Mouse (Mus musculus) adipose tissue, adult 10 weeks (tissue): ENCODE results near the gene Cfl1. TPM values are rescaled to one million over a fixed set of nuclear protein-coding genes. Genes with fewer than 3 reads are reported as not detected.

Experiments
- polyA plus RNA-seq: library from polyadenylated mRNA; stranded (reverse); fragments of 350-450 nt; fragmentation: Illumina TruSeq; extraction: RNeasy Lipid Tissue Mini Kit (QIAGEN cat#74804); gene quantifications from one replicate; pipeline ENCODE4 v1.2.3, GENCODE M21; 2014; ENCODE audit warnings: low read depth, low replicate concordance

The Cfl1 gene
- polyA plus RNA-seq, result 533 TPM

GRCm38 (mm10) chr19:5490313-5490897 is at the start of gene Cfl1:
Cfl1 (plus strand) TSS chr19:5490455.

GRCm38 (mm10) chr19:5447515-5448353 is 42.5 kb upstream of the Cfl1 start, which contains the start of gene Fosl1:
Fosl1 (plus strand) TSS chr19:5447547.

DNA sequence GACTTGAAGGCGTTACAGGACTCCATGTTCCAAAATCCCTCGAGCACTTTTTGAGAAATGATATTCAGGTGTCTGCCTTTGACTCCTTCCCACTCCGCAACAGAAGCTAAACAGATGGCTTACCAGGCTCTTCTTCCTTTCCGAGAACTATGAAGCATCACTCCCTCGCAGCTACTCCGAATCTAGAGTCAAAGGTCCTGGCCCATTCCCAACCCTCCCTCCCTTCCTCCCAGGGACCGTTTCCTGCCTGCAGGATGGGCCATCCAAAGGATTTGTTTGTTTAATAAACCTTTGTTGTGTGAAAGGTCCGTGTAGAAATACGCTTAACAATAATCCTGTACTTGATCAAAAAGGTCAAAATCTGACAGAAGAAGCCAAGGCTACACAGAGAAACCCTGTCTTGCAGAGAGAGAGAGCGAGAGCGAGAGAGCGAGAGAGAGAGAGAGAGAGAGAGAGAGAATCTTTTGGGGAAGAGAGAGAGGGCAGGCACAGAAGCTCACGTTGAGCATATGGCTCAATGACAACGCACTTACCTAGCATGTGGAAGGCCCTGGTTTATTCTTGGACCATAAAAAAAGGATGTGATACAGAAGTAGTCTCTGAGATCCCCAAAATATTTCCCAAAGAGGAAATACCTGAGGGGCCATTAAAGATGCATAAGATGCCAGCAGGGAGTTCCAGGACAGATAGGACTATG is 32.4 kb upstream of the Cfl1 start, which contains the start of gene Ccdc85b:
Gene Ccdc85b (minus strand): TSS at position 149 of the 697 bp plus-strand sequence.

GRCm38 (mm10) chr19:5460465-5460911 is 29.8 kb upstream of the Cfl1 start, which contains the start of gene Fibp:
Fibp (plus strand) TSS chr19:5460615.

GRCm38 (mm10) chr19:5468374-5468773 is 21.9 kb upstream of the Cfl1 start, which contains the start of gene Ctsw:
Ctsw (minus strand) TSS chr19:5468507.

DNA sequence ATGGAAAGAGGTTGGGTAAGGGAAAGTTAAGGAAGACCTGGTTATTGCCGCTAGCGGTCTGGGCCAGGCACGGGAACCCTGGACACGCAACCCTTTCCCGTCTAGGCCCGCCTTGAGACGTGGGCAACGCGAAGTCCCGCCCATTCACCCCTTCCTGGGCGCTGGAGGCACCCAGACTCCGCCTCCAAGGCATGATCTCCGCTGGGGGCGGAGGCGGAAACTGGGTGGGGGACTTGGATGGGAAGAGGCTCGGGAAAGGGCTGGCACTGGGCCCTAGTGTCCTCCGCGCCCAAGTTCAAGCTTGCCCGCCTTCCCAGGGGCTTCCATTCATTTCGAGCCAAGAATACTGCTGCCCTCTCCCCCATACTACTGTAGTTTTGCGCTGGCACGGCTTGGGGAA is 16.5 kb upstream of the Cfl1 start, which contains the start of gene Efemp2:
Gene Efemp2 (plus strand): TSS at position 235 of the 400 bp plus-strand sequence.

GRCm38 (mm10) chr19:5487768-5488550 is 2.3 kb upstream of the Cfl1 start, which contains the start of gene Mus81:
Mus81 (minus strand) TSS chr19:5488402.

DNA sequence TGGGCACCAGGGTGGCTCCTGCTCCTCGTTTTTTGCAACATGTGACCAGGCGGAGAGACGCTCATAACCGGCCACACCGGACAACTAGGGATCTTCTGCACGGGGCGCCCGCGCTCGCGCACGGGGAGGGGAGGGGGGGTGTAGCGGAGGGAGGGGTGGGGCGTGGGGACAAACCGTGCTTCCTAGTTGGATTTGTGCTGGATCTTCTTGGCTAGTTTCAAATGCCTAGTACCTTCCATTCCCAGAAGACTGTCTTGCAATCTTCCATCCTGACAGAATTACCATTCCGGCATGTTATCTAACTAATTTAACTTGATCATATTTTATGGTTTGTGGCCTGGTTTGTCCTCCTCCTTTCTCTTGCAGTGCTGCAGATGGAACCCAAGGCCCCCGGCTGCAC is 13.4 kb downstream of the Cfl1 start, which contains the start of gene 1700020D05Rik:
Gene 1700020D05Rik (minus strand): TSS at position 101 of the 400 bp plus-strand sequence.

DNA sequence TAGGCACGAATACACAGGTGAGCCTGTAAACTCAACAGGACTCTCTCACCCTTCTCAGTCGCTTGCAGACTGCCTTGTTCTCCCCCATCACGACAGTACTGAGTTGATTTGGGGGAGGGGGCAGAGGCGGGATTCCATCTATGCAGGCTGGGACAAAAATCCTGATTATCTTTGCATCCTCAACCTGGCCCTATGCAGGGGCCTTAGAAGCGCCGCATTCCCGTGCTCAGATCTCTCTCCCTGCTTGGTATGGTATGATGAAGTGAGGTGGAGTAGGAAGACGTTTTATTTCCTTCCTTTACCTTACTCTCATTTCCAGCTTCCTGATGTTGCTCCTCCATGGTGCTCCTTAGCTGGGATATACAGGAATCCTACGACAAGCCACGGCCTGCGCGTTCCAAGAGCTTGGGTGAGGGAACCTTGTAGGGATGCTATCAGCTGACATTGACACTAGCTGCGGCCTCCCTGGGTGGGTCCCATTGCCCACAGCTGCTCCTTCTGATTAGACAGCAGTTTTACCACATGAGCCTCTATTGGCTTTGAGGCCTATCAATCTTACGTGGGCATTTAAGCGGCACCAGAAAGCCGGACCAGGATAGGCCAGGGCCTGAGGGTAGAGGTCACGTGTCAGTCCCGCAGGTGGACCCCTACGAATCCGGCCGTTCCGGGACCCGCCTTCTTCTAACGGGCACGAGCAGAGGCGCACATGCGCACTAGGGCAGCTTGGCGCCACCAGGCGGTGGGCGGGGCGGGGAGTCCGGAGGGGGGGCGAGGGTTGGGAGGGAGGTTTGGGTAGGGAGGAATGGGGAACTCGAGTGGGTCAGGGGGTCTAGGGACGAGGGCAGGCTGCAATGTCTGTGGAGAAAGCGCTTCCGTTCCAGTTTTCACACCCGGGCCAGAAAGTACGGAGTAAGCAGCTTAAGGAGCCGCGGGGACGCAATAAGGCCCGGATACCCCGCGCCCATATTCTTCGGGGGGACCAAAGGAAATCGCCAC is 20.1 kb downstream of the Cfl1 start, which contains the start of gene Snx32:
Gene Snx32 (minus strand): TSS at position 508 of the 996 bp plus-strand sequence.

Other genes with a start within 250 kb of the Cfl1 start
- 21.5 TPM for gene Pacs1, start 217.3 kb upstream of the Cfl1 start, polyA plus RNA-seq
- gene Sf3b2, start 195.0 kb upstream of the Cfl1 start, polyA plus RNA-seq, result 105 TPM
- 0.60 TPM for gene Gal3st3, start 192.1 kb upstream of the Cfl1 start, polyA plus RNA-seq
- 2.0 TPM for gene Catsper1, start 154.7 kb upstream of the Cfl1 start, polyA plus RNA-seq
- 11.8 TPM for gene Cst6, start 140.9 kb upstream of the Cfl1 start, polyA plus RNA-seq
- gene Eif1ad, start 123.7 kb upstream of the Cfl1 start, polyA plus RNA-seq, result 22.2 TPM
- 85.8 TPM for gene Banf1, start 123.3 kb upstream of the Cfl1 start, polyA plus RNA-seq
- gene Sart1, start 101.8 kb upstream of the Cfl1 start, polyA plus RNA-seq, result 49.0 TPM
- gene Tsga10ip, start 87.9 kb upstream of the Cfl1 start, polyA plus RNA-seq, result 4.2 TPM
- gene Drap1, start 65.5 kb upstream of the Cfl1 start, polyA plus RNA-seq, result 252 TPM
- 45.5 TPM for gene AI837181, start 65.3 kb upstream of the Cfl1 start, polyA plus RNA-seq
- gene Fosl1, start 42.9 kb upstream of the Cfl1 start, polyA plus RNA-seq, result 0.51 TPM
- 7.1 TPM for gene Ccdc85b, start 32.6 kb upstream of the Cfl1 start, polyA plus RNA-seq
- 53.3 TPM for gene Fibp, start 29.8 kb upstream of the Cfl1 start, polyA plus RNA-seq
- 1.5 TPM for gene Ctsw, start 21.9 kb upstream of the Cfl1 start, polyA plus RNA-seq
- 41.4 TPM for gene Efemp2, start 16.5 kb upstream of the Cfl1 start, polyA plus RNA-seq
- gene Mus81, start 2.1 kb upstream of the Cfl1 start, polyA plus RNA-seq, result 45.1 TPM
- 6.2 TPM for gene 1700020D05Rik, start 13.3 kb downstream of the Cfl1 start, polyA plus RNA-seq
- 18.9 TPM for gene Snx32, start 20.1 kb downstream of the Cfl1 start, polyA plus RNA-seq
- gene Ovol1, start 70.2 kb downstream of the Cfl1 start, polyA plus RNA-seq, result 2.1 TPM
- gene Ap5b1, start 77.6 kb downstream of the Cfl1 start, polyA plus RNA-seq, result 5.9 TPM
- 47.8 TPM for gene Rnaseh2c, start 111.4 kb downstream of the Cfl1 start, polyA plus RNA-seq
- 43.1 TPM for gene Kat5, start 119.8 kb downstream of the Cfl1 start, polyA plus RNA-seq
- 47.9 TPM for gene Rela, start 147.0 kb downstream of the Cfl1 start, polyA plus RNA-seq
- 23.3 TPM for gene Sipa1, start 173.3 kb downstream of the Cfl1 start, polyA plus RNA-seq
- gene Map3k11, start 198.3 kb downstream of the Cfl1 start, polyA plus RNA-seq, result 28.7 TPM
- 48.3 TPM for gene Pcnx3, start 198.5 kb downstream of the Cfl1 start, polyA plus RNA-seq
- gene Kcnk7, start 213.9 kb downstream of the Cfl1 start, polyA plus RNA-seq, result 0.48 TPM
- 30.6 TPM for gene Ehbp1l1, start 235.9 kb downstream of the Cfl1 start, polyA plus RNA-seq
- gene Fam89b, start 239.2 kb downstream of the Cfl1 start, polyA plus RNA-seq, result 47.1 TPM